Mouse (Mus musculus): ENCODE measurements at regions not wholly inside any gene's neighbourhood (a gene's known extent, or its start where the extent isn't known, plus 50 kb on each side); places are given as distances from the start of the nearest gene placed in this dataset.
A peak's percentile ranks its signal among the peaks of the same experiment; 100 is the strongest.

- no peak for DNase-seq (ENCODE audit: low spot score)
- no peak overlapping the region for H3K9ac ChIP-seq (ENCODE audit: low read depth, low read length)
- H3K4me3 ChIP-seq (ENCODE audit: low read depth, low read length), result no peak overlapping the region
- no peak for ATAC-seq (replicated peaks; ENCODE audit: low FRiP score)
- H3K4me1 ChIP-seq (replicated peaks; ENCODE audit: control insufficient read depth, insufficient read depth, low read length), result no peaks in the 10 kb centered on the region
- H3K27me3 ChIP-seq (replicated peaks; ENCODE audit: control insufficient read depth, insufficient read depth, low read length), result no peaks in the 10 kb centered on the region
- no peak overlapping the region for H3K27ac ChIP-seq (ENCODE audit: low read depth, low read length)
- H3K4me2 ChIP-seq, result no peak overlapping the region
- WGBS, result 73% methylated on average over 1 of the region's 1 CpGs
- no peaks in the 10 kb centered on the region for H3K36me3 ChIP-seq (ENCODE audit: control insufficient read depth, insufficient read depth, low read length)
- H3K9me3 ChIP-seq (ENCODE audit: control insufficient read depth, low read length), result no peaks in the 10 kb centered on the region
Observed at GRCm38 (mm10) chr11:27833736-27834135, 505.9 kb downstream of the Gm6685 start.

- ATAC-seq (replicated peaks; ENCODE audit: low FRiP score), result no peak
- Histone ChIP-seq H3K4me1 (replicated peaks; ENCODE audit: control insufficient read depth, insufficient read depth, low read length) (no peaks in the 10 kb centered on the region), H3K27ac (ENCODE audit: low read depth, low read length) (no peak overlapping the region)
Observed at GRCm38 (mm10) chr11:27799826-27800620, 539.6 kb downstream of the Gm6685 start.

GRCm38 (mm10) chr11:27753913-27754218 lies 585.8 kb downstream of the Gm6685 start:
- Histone ChIP-seq H3K4me3 (ENCODE audit: low read depth, low read length) (no peak overlapping the region), H3K27ac (ENCODE audit: low read depth, low read length) (no peak overlapping the region), H3K4me1 (replicated peaks; ENCODE audit: control insufficient read depth, insufficient read depth, low read length) (no peaks in the 10 kb centered on the region), H3K4me2 (no peak overlapping the region), H3K9me3 (ENCODE audit: control insufficient read depth, low read length) (no peaks in the 10 kb centered on the region), H3K9ac (ENCODE audit: low read depth, low read length) (no peak overlapping the region), H3K27me3 (replicated peaks; ENCODE audit: control insufficient read depth, insufficient read depth, low read length) (no peaks in the 10 kb centered on the region), H3K36me3 (ENCODE audit: control insufficient read depth, insufficient read depth, low read length) (no peaks in the 10 kb centered on the region)
- DNase-seq (ENCODE audit: low spot score) (no peak), ATAC-seq (replicated peaks; ENCODE audit: low FRiP score) (no peak)
- 59% methylated on average over 9 of the region's 9 CpGs for WGBS

More at GRCm38 (mm10) chr11:27799826-27800620, 539.6 kb downstream of the Gm6685 start:
- Histone ChIP-seq H3K4me2 (no peak overlapping the region), H3K9me3 (ENCODE audit: control insufficient read depth, low read length) (no peaks in the 10 kb centered on the region), H3K27me3 (replicated peaks; ENCODE audit: control insufficient read depth, insufficient read depth, low read length) (no peaks in the 10 kb centered on the region), H3K4me3 (ENCODE audit: low read depth, low read length) (no peak overlapping the region), H3K9ac (ENCODE audit: low read depth, low read length) (no peak overlapping the region), H3K36me3 (ENCODE audit: control insufficient read depth, insufficient read depth, low read length) (no peaks in the 10 kb centered on the region)
- no peak for DNase-seq (ENCODE audit: low spot score)
- WGBS, result 76% methylated on average over 8 of the region's 8 CpGs

GRCm38 (mm10) chr11:27753212-27753912 lies 586.3 kb downstream of the Gm6685 start:
- Histone ChIP-seq H3K4me3 (ENCODE audit: low read depth, low read length) (no peak overlapping the region), H3K9ac (ENCODE audit: low read depth, low read length) (no peak overlapping the region), H3K36me3 (ENCODE audit: control insufficient read depth, insufficient read depth, low read length) (no peaks in the 10 kb centered on the region), H3K4me1 (replicated peaks; ENCODE audit: control insufficient read depth, insufficient read depth, low read length) (no peaks in the 10 kb centered on the region), H3K27ac (ENCODE audit: low read depth, low read length) (no peak overlapping the region), H3K27me3 (replicated peaks; ENCODE audit: control insufficient read depth, insufficient read depth, low read length) (no peaks in the 10 kb centered on the region), H3K9me3 (ENCODE audit: control insufficient read depth, low read length) (no peaks in the 10 kb centered on the region), H3K4me2 (no peak overlapping the region)
- DNase-seq (ENCODE audit: low spot score) (no peak), ATAC-seq (replicated peaks; ENCODE audit: low FRiP score) (0 out of 2 replicates have a peak, but pooled peaks have one; percentile 45)
- 42% methylated on average over 11 of the region's 11 CpGs for WGBS

- Histone ChIP-seq H3K9me3 (ENCODE audit: control insufficient read depth, low read length) (no peaks in the 10 kb centered on the region), H3K27ac (ENCODE audit: low read depth, low read length) (no peak overlapping the region), H3K9ac (ENCODE audit: low read depth, low read length) (no peak overlapping the region), H3K27me3 (replicated peaks; ENCODE audit: control insufficient read depth, insufficient read depth, low read length) (no peaks in the 10 kb centered on the region), H3K4me1 (replicated peaks; ENCODE audit: control insufficient read depth, insufficient read depth, low read length) (no peaks in the 10 kb centered on the region), H3K4me2 (no peak overlapping the region), H3K36me3 (ENCODE audit: control insufficient read depth, insufficient read depth, low read length) (no peaks in the 10 kb centered on the region), H3K4me3 (ENCODE audit: low read depth, low read length) (no peak overlapping the region)
- 86% methylated on average over 2 of the region's 2 CpGs for WGBS
- ATAC-seq (replicated peaks; ENCODE audit: low FRiP score) (no peak), DNase-seq (ENCODE audit: low spot score) (no peak)
Observed at GRCm38 (mm10) chr11:27726109-27726508, 613.6 kb downstream of the Gm6685 start.

GRCm38 (mm10) chr11:27721346-27721745 lies 618.3 kb downstream of the Gm6685 start:
- Histone ChIP-seq H3K9me3 (ENCODE audit: control insufficient read depth, low read length) (no peaks in the 10 kb centered on the region), H3K4me1 (replicated peaks; ENCODE audit: control insufficient read depth, insufficient read depth, low read length) (no peaks in the 10 kb centered on the region), H3K4me3 (ENCODE audit: low read depth, low read length) (no peak overlapping the region), H3K4me2 (no peak overlapping the region), H3K27ac (ENCODE audit: low read depth, low read length) (no peak overlapping the region), H3K9ac (ENCODE audit: low read depth, low read length) (no peak overlapping the region), H3K36me3 (ENCODE audit: control insufficient read depth, insufficient read depth, low read length) (no peaks in the 10 kb centered on the region), H3K27me3 (replicated peaks; ENCODE audit: control insufficient read depth, insufficient read depth, low read length) (no peaks in the 10 kb centered on the region)
- DNase-seq (ENCODE audit: low spot score), result no peak
- no peak for ATAC-seq (replicated peaks; ENCODE audit: low FRiP score)
- WGBS, result 61% methylated on average over 7 of the region's 7 CpGs

- no peak overlapping the region for H3K4me2 ChIP-seq
- no peak overlapping the region for H3K4me3 ChIP-seq (ENCODE audit: low read depth, low read length)
- WGBS, result 43% methylated on average over 1 of the region's 1 CpGs
- DNase-seq (ENCODE audit: low spot score) (no peak), ATAC-seq (replicated peaks; ENCODE audit: low FRiP score) (no peak)
- no peaks in the 10 kb centered on the region for H3K36me3 ChIP-seq (ENCODE audit: control insufficient read depth, insufficient read depth, low read length)
- no peaks in the 10 kb centered on the region for H3K9me3 ChIP-seq (ENCODE audit: control insufficient read depth, low read length)
- H3K27ac ChIP-seq (ENCODE audit: low read depth, low read length), result no peak overlapping the region
- no peaks in the 10 kb centered on the region for H3K27me3 ChIP-seq (replicated peaks; ENCODE audit: control insufficient read depth, insufficient read depth, low read length)
- H3K9ac ChIP-seq (ENCODE audit: low read depth, low read length), result no peak overlapping the region
- no peaks in the 10 kb centered on the region for H3K4me1 ChIP-seq (replicated peaks; ENCODE audit: control insufficient read depth, insufficient read depth, low read length)
Observed at GRCm38 (mm10) chr11:27672436-27672835, 667.2 kb downstream of the Gm6685 start.
